Mouse (Mus musculus): ENCODE data around the gene Mast3. TPM values are rescaled to one million over a fixed set of nuclear protein-coding genes. Genes with fewer than 3 reads are reported as not detected.

Gene Mast3
- polyA plus RNA-seq, 1 experiment = 71.9 TPM

DNA sequence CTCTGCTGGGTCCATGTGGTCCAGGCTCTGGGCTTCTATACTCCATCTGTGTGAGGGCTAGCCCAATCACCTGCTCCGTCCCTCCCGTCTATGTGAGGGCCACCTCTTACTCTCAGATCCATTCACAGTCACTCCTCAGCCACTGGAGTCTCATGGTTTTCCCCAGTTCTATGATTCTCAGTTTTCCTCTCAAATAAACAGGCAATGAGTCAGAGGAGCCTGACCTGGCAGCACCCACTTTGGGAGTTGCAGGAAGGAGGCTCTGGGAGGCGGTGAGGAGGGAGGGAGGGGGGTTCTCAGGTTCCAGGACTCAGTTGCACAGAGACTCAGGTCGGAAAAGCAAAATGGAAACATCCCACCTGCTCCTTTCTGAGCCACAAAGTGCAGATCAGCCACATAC, 8.0 kb upstream of the Mast3 start:
- no peak for TF ChIP-seq POLR2A (IDR thresholded peaks at IDR 0.05; ENCODE audit: low read depth, low read length)
- TF ChIP-seq CTCF (IDR thresholded peaks at IDR 0.05; ENCODE audit: extremely low read depth, insufficient read length, insufficient replicate concordance, low read depth, low read length) = no peak
- no peak overlapping the region for H3K4me3 ChIP-seq (ENCODE audit: low read depth, low read length)
- no peaks in the 10 kb centered on the region for H3K36me3 ChIP-seq (ENCODE audit: control insufficient read depth, insufficient read depth, low read length)
- peaks cover 9% of the 10 kb centered on the region for H3K4me1 ChIP-seq (ENCODE audit: control insufficient read depth, insufficient read depth, insufficient read length, low read length)
- no peaks in the 10 kb centered on the region for H3K27me3 ChIP-seq (ENCODE audit: control insufficient read depth, insufficient read depth, low read length)
- WGBS = 63% methylated on average over 4 of the region's 4 CpGs
- no peak overlapping the region for H3K27ac ChIP-seq (ENCODE audit: insufficient read depth, low read depth, low read length)

DNA sequence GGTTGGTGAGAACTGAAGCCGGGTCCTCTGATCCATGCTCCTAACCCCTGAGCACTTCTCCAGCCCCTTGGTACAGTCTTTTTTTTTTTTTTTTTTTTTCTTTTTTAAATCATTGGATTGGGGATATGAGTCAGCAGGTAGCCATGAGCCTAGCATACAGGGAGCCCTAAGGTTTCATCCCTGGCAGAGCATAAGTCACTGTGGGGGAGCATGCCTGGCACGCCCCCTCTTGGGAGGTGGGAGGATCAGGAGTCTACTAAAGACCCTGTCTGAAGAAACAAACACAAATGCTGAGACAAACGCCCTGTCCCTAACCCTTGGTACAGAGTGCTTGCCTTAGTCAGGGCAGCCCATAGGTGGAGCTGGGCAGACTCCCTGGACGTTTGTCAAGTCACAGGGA, 7.2 kb upstream of the Mast3 start:
- WGBS = 63% methylated on average over 4 of the region's 4 CpGs
- Histone ChIP-seq H3K4me1 (ENCODE audit: control insufficient read depth, insufficient read depth, insufficient read length, low read length) (peaks cover 7% of the 10 kb centered on the region), H3K27ac (ENCODE audit: insufficient read depth, low read depth, low read length) (no peak overlapping the region), H3K4me3 (ENCODE audit: low read depth, low read length) (no peak overlapping the region), H3K36me3 (ENCODE audit: control insufficient read depth, insufficient read depth, low read length) (no peaks in the 10 kb centered on the region), H3K27me3 (ENCODE audit: control insufficient read depth, insufficient read depth, low read length) (no peaks in the 10 kb centered on the region)
- TF ChIP-seq POLR2A (IDR thresholded peaks at IDR 0.05; ENCODE audit: low read depth, low read length) (no peak), CTCF (IDR thresholded peaks at IDR 0.05; ENCODE audit: extremely low read depth, insufficient read length, insufficient replicate concordance, low read depth, low read length) (no peak)

DNA sequence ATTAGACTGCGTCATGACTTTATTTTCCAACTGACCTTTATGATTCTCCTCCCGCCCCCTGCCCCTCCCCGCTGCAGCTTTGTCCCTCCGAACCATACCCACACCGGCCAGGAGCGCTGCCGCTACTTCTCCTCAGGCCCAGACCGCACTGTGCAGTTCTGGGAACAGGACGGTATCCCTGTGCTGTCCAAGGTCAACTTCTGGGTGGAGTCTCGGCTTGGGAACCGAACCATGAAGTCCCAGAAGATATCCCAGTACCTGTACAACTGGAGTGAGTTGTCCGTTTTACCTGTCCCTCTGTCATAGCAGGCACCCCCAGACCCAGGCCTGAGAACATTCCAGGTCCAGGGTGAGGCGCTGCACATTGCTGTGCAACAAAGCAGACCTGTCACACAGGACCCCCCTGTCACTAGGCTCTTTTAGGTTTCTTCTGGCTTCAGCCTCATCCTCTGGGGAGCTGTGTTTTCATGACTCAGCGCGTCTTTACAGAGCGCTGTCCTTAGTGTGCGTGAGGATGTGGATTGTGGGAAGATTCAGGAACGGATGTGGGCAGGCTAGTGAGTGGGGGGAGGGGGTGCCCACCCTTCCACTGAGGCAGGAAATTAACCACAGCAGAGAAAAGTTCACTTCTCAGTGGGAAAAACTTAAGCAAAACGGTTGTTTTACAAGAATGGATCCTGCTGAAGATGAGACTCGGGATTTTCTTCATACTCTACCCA, 6.3 kb upstream of the Mast3 start:
- Histone ChIP-seq H3K4me3 (ENCODE audit: low read depth, low read length) (peak overlapping the region; percentile 4; the same call in 1 of the 2 replicates), H3K36me3 (ENCODE audit: control insufficient read depth, insufficient read depth, low read length) (no peaks in the 10 kb centered on the region), H3K27ac (ENCODE audit: insufficient read depth, low read depth, low read length) (no peak overlapping the region), H3K27me3 (ENCODE audit: control insufficient read depth, insufficient read depth, low read length) (no peaks in the 10 kb centered on the region), H3K4me1 (ENCODE audit: control insufficient read depth, insufficient read depth, insufficient read length, low read length) (peaks cover 3% of the 10 kb centered on the region)
- no peak for TF ChIP-seq CTCF (IDR thresholded peaks at IDR 0.05; ENCODE audit: extremely low read depth, insufficient read length, insufficient replicate concordance, low read depth, low read length)
- TF ChIP-seq POLR2A (IDR thresholded peaks at IDR 0.05; ENCODE audit: low read depth, low read length) = no peak
- WGBS = 69% methylated on average over 20 of the region's 20 CpGs

DNA sequence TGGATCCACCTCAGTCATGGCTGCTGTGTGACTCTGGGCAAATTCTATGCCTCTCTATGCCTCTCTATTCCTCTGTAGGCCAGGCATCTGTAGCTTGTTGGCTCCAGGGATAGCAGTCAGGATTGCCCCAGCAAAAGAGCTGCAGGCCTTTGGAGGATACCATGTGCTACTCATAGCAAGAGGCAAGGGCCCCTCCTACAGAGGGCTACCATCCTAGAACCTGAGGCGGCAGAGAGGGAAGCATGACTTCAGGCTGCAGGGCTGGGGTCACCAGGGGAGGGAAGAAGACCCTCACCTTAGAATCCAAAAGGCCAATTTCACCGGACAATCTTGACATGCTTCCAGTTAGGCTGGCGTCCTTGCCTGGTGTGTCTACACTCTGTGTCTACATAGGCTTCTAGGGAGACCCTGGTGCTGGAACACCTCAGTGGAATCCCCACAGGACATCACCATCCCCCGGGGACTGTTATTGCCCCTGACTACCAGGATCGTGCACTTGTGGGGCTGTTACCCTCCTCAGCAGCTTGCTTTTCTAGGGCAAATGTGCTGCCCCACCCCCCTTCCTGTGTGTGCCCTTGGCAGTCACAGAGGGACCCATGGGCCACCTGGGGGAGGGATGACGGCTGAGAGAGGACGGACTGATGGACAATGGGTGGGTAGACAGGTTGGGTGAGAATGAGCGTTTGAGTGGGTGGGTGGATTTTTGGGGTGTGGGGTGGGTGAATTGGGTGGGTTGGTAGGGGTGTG, 4.3 kb upstream of the Mast3 start:
- no peak for TF ChIP-seq POLR2A (IDR thresholded peaks at IDR 0.05; ENCODE audit: low read depth, low read length)
- no peak for TF ChIP-seq CTCF (IDR thresholded peaks at IDR 0.05; ENCODE audit: extremely low read depth, insufficient read length, insufficient replicate concordance, low read depth, low read length)
- H3K4me1 ChIP-seq (ENCODE audit: control insufficient read depth, insufficient read depth, insufficient read length, low read length) = peaks cover 7% of the 10 kb centered on the region
- H3K36me3 ChIP-seq (ENCODE audit: control insufficient read depth, insufficient read depth, low read length) = no peaks in the 10 kb centered on the region
- WGBS = 85% methylated on average over 8 of the region's 8 CpGs
- H3K4me3 ChIP-seq (ENCODE audit: low read depth, low read length) = peak overlapping the region; percentile 53
- H3K27me3 ChIP-seq (ENCODE audit: control insufficient read depth, insufficient read depth, low read length) = peaks cover 4% of the 10 kb centered on the region; the same call in 1 of the 2 replicates
- no peak overlapping the region for H3K27ac ChIP-seq (ENCODE audit: insufficient read depth, low read depth, low read length)

DNA sequence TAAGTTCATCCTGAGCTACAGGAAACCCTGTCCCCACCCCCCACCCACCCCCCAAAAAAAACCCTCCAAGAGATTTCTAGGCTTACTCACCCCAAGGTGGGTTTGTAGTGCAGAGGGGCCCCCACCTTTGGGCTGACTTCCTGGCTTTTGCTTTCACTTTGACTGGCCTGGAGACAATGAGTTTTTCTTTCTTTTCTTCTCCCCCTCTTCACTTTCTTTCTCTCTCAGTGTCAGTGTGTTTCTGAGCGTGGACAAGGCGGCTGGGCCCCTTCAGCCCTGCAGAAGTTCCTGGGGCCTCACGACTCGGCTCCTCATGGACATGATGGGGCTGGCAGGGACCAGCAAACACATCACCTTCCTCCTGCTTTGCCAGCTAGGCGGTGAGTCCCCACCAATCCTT, 3.4 kb upstream of the Mast3 start, which contains the start of gene Il12rb1:
Gene Il12rb1 (plus strand): TSS at position 211 of the 400 bp plus-strand sequence.
- TF ChIP-seq POLR2A (IDR thresholded peaks at IDR 0.05; ENCODE audit: low read depth, low read length) = no peak
- no peak for TF ChIP-seq CTCF (IDR thresholded peaks at IDR 0.05; ENCODE audit: extremely low read depth, insufficient read length, insufficient replicate concordance, low read depth, low read length)
- Histone ChIP-seq H3K4me1 (ENCODE audit: control insufficient read depth, insufficient read depth, insufficient read length, low read length) (peaks cover 14% of the 10 kb centered on the region), H3K27ac (ENCODE audit: insufficient read depth, low read depth, low read length) (no peak within 1 kb of the TSS), H3K27me3 (ENCODE audit: control insufficient read depth, insufficient read depth, low read length) (peaks cover 12% of the 10 kb centered on the region; the same call in 1 of the 2 replicates), H3K4me3 (ENCODE audit: low read depth, low read length) (peak within 1 kb of the TSS; percentile 53), H3K36me3 (ENCODE audit: control insufficient read depth, insufficient read depth, low read length) (no peaks in the 10 kb centered on the region)
- WGBS = 63% methylated on average over 5 of the region's 5 CpGs

DNA sequence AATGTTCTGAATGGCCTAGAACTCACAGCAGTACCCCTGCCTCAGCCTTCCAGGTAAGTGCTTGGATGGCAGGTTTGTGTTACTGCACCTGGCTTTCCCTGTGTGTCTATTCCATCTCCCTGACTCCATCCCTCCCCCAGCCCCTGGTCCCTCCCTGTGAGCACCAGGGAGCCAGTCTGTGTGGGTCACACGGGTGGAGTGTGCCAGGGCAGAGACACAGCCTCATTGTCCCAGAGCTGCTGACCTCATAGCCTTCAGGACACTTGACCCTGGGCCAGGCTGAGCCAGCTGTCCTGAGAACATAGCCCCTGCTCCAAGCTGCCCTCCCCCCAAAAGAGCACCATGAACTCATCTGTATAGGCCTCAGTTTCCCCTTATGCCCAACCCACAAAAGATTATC, 2.5 kb upstream of the Mast3 start:
- Histone ChIP-seq H3K4me1 (ENCODE audit: control insufficient read depth, insufficient read depth, insufficient read length, low read length) (peaks cover 15% of the 10 kb centered on the region), H3K27me3 (ENCODE audit: control insufficient read depth, insufficient read depth, low read length) (peaks cover 12% of the 10 kb centered on the region; the same call in 1 of the 2 replicates), H3K36me3 (ENCODE audit: control insufficient read depth, insufficient read depth, low read length) (no peaks in the 10 kb centered on the region), H3K27ac (ENCODE audit: insufficient read depth, low read depth, low read length) (no peak overlapping the region), H3K4me3 (ENCODE audit: low read depth, low read length) (no peak overlapping the region)
- no peak for TF ChIP-seq POLR2A (IDR thresholded peaks at IDR 0.05; ENCODE audit: low read depth, low read length)
- TF ChIP-seq CTCF (IDR thresholded peaks at IDR 0.05; ENCODE audit: extremely low read depth, insufficient read length, insufficient replicate concordance, low read depth, low read length) = no peak
- WGBS = 65% methylated on average over 1 of the region's 1 CpGs

DNA sequence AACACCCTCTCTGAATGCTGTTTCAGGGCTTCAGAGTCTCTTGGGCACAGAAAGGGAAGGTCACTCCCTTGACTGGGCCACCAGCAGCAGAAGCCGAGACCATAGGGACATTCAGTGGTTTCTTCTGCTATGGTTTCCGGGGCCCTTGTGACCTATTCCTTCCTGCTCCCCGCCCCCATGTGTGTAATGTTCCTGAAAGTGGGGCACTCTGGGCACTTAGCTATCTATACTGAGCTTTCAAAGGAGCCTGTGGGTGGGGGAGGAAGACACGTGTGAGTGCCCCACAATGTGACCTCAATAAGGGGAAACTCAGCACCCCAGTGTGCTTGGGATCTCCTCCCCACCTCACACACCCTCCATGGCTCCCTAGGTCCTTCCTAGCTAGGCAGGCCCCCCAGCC, 1.7 kb upstream of the Mast3 start:
- H3K4me3 ChIP-seq (ENCODE audit: low read depth, low read length) = no peak overlapping the region
- no peaks in the 10 kb centered on the region for H3K36me3 ChIP-seq (ENCODE audit: control insufficient read depth, insufficient read depth, low read length)
- TF ChIP-seq POLR2A (IDR thresholded peaks at IDR 0.05; ENCODE audit: low read depth, low read length) (no peak), CTCF (IDR thresholded peaks at IDR 0.05; ENCODE audit: extremely low read depth, insufficient read length, insufficient replicate concordance, low read depth, low read length) (no peak)
- H3K4me1 ChIP-seq (ENCODE audit: control insufficient read depth, insufficient read depth, insufficient read length, low read length) = peaks cover 17% of the 10 kb centered on the region
- H3K27ac ChIP-seq (ENCODE audit: insufficient read depth, low read depth, low read length) = peak overlapping the region; percentile 48; the same call in 1 of the 2 replicates
- H3K27me3 ChIP-seq (ENCODE audit: control insufficient read depth, insufficient read depth, low read length) = peaks cover 12% of the 10 kb centered on the region; the same call in 1 of the 2 replicates
- WGBS = 72% methylated on average over 4 of the region's 4 CpGs

Data from small intestine, adult 2 months (tissue).